Mouse (Mus musculus): Measurements from ENCODE around the gene Cttn.

The Cttn gene

DNA sequence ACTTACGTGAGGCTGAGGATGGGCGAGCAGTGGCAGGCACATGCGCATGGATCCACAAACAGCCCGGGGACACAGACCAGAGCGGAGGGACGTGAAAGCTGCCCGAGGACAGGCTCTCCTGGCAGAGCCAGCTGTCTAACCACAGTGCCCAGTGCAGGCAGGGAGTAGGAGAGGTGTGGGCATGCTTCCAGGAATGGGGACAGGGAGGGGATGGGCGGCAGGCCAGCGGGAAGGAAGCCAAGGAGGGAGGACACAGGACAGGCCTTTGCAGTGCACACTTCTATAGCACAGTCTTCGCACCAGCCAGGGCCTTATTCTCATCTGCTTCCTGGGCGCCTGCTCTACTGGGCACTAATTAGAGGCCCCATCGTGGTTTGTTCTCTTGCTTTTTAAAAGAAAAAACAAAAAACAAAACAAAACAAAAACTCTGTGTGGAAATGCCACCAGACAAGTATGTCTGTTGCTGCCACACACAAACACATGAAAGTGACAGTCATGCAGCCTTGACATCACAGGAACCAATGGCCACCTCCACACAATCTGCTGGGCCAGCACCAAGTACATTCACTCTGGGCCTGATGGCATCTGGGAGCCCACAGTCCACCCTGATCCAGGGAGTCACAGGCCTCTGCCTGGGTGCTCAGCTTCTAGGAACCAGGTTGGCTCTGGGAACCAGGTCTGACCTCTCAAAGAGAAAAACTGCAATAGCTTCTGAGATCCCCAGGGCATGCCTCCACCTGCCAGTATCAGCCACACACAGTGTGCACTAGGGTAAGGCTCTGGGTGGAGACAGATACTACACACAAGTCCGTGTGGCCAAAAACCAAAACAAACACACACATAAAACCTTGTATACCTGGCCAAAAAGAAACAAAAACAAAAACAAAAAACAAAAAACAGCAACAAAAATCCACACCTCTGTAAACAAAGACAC is 20.9 kb downstream of the Cttn start:
- peak; percentile 88 for DNase-seq (ENCODE audit: low spot score)

GRCm38 (mm10) chr7:144448186-144448585 is 22.6 kb downstream of the Cttn start:
- DNase-seq (ENCODE audit: low spot score): no peak

- no peak for DNase-seq (ENCODE audit: low spot score)
Measured at GRCm38 (mm10) chr7:144447146-144447545, 23.7 kb downstream of the Cttn start.

DNA sequence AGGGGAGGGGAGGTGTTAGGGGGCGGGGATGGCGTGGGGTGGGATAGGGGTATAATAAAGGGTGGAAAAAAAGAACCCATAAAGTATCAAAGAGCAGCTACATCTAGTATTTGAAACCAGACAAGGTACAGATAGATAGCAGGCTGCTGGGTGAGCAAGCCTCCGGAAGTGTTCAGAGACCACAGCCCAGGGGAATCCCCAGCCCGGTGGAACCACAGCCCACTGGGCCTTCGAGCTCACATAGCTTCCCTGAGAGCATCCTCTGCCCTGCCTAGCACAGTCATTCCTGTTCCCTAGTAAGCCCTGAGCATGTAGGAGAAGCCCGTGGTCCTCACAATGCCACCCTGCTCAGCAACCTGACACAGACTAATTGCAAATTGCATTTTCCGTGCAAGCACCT is 26.0 kb downstream of the Cttn start:
- DNase-seq (ENCODE audit: low spot score): no peak

DNA sequence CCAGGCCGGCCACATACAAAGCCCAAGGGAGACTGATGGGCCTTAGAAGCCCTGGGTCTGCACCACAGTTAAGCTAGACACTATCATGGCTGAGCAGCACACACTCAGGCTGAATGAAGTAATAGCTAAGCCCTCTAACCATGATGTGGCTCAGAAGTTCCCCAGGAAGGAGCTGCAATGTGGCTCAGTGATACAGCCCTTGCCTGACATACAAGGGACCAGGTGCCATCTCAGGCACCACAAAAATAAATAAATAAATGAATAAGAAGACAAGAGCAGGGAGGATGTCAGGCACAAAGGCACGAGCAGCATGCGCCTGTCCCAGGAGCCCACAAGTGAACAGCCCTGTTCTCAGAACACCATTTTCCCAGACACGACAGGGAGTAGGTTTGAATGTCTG is 28.8 kb downstream of the Cttn start:
- DNase-seq (ENCODE audit: low spot score): no peak

- no peak for DNase-seq (ENCODE audit: low spot score)
Measured at GRCm38 (mm10) chr7:144441466-144441865, 29.3 kb downstream of the Cttn start.

- no peak for DNase-seq (ENCODE audit: low spot score)
Measured at GRCm38 (mm10) chr7:144438811-144439210, 32.0 kb downstream of the Cttn start.

- DNase-seq (ENCODE audit: low spot score): no peak
Measured at GRCm38 (mm10) chr7:144432920-144433319, 37.9 kb downstream of the Cttn start.

GRCm38 (mm10) chr7:144427460-144427859 is 43.3 kb downstream of the Cttn start:
- no peak for DNase-seq (ENCODE audit: low spot score)

DNA sequence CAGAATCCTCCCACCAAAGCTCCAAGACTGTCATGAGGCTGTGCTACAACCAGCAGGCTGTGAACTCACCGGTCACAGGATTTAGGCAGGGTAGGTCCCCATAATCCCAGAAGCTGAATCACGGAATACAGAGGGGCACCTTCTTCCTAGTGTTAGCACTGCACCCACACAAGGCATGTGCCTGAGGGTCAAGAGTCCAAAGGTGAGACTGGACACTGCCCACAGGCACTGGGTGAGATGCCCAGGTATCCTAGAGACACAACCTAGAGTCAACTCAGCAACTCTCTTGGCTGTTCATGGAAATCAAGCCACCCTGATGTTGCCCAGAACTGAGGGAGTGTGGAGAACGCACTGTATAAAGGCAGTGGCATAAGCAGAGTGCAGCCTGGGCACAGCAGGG is 44.2 kb downstream of the Cttn start:
- no peak for DNase-seq (ENCODE audit: low spot score)

DNA sequence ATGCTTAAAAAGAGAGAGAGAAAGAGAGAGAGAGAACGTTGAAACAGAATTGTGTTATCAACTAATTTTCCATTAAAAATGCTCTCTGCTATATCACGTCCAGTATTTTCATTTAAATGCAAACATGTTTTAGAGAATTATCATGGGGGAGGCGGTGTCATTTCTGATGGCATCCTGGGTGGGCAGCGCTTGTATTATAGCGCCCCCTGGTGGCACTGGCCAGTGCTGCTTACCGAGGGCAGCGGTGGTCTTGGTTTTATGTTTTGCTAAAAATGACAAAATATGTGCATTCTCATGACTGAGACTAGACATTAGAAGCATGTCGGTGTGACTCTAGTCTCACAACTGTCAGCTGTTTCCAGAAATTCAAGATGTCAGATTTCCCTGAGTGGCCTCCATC is 44.9 kb downstream of the Cttn start:
- peak; percentile 59 for DNase-seq (ENCODE audit: low spot score)

GRCm38 (mm10) chr7:144421478-144421877 is 49.3 kb downstream of the Cttn start:
- DNase-seq (ENCODE audit: low spot score): no peak

GRCm38 (mm10) chr7:144420552-144420951 is 50.3 kb downstream of the Cttn start:
- DNase-seq (ENCODE audit: low spot score): no peak

DNA sequence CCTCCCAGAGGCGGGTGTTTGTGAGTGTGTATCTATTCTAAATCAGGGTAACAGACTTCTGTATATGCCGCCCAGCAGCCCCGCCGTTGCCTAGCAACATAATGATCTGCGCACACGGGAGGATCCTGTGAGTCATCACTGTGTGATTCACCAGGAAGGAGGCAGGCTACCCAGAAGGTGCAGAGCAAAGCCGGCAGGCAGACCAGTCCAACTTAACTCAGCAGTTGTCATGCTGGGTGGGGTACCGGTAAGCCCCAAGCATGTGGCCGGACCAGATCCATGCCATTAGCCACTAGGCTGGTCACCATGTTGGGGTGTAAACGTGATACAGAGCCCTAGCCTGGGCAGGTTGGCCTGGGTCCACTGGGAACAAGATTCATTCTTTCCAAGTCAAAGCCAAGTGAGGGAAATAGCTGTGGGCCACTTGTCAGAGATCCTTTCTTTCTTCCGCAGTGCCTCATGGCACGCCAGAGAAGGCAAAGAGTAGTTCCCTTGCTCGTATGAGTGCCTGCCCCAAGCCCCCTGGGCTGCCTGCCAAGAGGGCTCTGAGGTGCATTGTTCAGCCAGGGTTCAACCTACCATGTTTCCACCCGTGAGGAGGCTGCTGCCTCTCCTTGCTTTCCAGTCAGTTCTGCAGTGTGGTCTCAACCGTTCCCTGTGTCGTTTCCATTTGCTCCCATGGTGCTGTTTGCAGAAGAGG is 53.0 kb downstream of the Cttn start:
- peak; percentile 28 for DNase-seq (ENCODE audit: low spot score)

DNA sequence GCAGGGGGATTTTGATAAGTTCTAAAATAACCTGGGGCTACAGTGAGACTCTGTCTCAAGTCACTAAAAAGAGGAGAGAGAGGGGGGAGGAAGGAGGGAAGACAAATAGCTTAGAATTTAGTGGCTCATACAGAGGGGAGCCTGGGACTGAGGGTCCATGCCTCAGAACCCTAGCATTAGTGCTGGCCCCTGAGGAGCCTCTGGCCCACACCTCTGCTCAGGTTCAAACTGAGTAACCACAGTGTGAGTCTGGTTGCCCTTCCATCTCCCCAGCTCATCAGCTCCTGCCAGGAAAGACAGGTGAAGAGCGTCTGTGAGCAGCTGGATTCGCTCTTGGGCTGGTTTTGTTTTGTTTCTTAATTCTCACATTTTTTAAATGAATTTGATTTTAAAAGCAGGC is 53.6 kb downstream of the Cttn start:
- no peak for DNase-seq (ENCODE audit: low spot score)

GRCm38 (mm10) chr7:144415795-144416194 is 55.0 kb downstream of the Cttn start:
- peak; percentile 18 for DNase-seq (ENCODE audit: low spot score)

DNA sequence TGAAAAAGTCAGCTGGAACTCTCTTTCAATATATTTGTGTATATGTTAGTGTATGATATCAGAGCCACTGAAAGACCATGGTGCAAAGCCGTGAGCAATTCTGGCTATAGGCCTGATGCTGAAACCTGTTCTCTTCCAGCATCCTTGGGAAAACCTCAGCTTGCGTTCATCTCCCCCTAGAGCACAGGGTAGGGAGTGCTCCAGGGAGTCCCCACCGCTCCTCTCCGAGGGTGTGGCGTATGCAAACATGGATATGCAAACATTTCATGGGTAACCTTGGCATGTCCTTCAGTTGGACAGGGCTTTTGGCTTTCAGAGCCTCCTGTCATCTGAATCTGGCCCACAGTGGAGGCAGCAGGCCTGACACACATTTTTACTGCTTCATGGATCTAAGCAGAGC is 56.2 kb downstream of the Cttn start:
- DNase-seq (ENCODE audit: low spot score): no peak

DNA sequence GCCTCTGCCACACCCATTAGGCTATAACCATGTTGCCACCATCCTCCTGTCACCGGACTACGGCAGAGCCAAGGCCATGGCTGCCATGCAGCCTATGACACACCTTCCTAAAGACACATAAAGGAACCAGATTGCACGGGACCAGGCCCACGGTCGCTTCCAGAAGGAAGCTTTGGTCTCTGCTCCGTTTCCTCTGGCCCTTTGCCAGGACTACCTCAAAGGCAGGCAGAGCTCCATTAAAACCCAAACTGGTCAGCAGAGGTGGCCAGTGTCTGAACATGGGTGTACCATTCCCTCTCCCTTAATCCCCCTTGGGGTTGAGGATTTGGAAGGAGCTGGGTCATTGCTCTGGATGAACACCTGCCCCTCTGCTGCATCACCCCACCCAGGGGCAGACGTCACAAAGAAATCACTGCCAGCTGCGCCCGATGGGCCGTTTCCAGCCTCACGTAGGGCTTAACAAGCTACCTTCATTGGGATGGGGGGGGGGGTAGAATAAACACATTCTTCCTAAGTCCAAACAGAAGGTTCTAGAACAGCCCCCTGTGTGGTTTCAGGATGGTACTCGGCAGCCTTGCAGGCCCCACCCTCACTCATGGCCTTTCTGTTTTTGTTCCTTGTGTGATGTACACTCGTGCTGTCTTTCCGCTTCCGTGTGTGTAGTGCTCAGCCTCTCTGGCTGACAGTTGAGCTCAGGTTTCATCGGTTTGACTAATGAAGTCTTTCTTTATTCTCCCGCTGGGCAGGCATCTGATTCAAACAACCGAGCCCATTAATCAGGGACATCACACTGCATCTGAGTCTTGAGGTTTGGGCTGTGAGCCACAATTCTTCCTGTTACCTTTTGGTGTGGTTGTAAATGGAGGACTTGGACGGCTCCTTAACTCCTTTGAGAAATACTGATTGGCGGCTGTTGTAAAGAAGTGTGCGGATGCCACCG is 58.6 kb downstream of the Cttn start:
- no peak for DNase-seq (ENCODE audit: low spot score)

DNA sequence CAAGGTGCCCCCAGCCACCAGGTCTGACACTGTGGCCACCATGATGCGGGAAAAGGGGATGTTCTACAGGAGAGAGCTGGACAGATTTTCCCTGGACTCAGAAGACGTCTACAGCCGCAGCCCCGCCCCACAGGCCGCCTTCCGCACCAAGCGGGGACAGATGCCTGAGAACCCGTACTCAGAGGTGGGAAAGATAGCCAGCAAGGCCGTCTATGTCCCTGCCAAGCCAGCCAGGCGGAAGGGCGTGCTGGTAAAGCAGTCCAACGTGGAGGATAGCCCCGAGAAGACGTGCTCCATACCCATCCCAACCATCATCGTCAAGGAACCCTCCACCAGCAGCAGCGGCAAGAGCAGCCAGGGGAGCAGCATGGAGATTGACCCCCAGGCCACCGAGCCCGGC is 61.1 kb downstream of the Cttn start:
- DNase-seq (ENCODE audit: low spot score): no peak

GRCm38 (mm10) chr7:144408464-144409000 is 62.3 kb downstream of the Cttn start:
- no peak for DNase-seq (ENCODE audit: low spot score)

DNA sequence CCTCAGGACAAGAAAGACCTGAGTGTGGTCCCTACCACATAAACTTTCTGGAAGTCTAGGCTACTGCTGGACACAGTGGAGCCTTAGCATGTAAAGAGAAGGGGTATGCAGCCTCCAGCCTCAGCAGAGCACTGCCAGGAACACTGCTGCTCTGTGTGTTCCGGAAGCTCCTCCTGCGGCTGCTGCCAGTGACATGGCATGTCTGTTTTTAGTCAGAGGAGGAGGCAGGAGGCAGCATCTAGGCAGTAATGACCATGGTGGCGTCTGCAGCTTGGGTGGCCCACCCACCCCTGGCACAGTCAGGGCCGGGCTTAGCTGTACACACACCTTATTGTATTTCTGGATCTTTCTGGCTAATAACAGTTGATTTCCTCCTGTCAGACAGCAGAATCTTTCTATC is 63.1 kb downstream of the Cttn start:
- no peak for DNase-seq (ENCODE audit: low spot score)

- no peak for DNase-seq (ENCODE audit: low spot score)
Measured at GRCm38 (mm10) chr7:144402492-144402891, 68.3 kb downstream of the Cttn start.

All from ovary, postnatal 14 days (tissue).